Mouse (Mus musculus): ENCODE results near the gene Nkain4. TPM values are rescaled to one million over a fixed set of nuclear protein-coding genes. Genes with fewer than 3 reads are reported as not detected.

Nkain4 gene
- total RNA-seq (2022) = 1 to 10 TPM; 6.3 to 8.5 (median 6.8) TPM

DNA sequence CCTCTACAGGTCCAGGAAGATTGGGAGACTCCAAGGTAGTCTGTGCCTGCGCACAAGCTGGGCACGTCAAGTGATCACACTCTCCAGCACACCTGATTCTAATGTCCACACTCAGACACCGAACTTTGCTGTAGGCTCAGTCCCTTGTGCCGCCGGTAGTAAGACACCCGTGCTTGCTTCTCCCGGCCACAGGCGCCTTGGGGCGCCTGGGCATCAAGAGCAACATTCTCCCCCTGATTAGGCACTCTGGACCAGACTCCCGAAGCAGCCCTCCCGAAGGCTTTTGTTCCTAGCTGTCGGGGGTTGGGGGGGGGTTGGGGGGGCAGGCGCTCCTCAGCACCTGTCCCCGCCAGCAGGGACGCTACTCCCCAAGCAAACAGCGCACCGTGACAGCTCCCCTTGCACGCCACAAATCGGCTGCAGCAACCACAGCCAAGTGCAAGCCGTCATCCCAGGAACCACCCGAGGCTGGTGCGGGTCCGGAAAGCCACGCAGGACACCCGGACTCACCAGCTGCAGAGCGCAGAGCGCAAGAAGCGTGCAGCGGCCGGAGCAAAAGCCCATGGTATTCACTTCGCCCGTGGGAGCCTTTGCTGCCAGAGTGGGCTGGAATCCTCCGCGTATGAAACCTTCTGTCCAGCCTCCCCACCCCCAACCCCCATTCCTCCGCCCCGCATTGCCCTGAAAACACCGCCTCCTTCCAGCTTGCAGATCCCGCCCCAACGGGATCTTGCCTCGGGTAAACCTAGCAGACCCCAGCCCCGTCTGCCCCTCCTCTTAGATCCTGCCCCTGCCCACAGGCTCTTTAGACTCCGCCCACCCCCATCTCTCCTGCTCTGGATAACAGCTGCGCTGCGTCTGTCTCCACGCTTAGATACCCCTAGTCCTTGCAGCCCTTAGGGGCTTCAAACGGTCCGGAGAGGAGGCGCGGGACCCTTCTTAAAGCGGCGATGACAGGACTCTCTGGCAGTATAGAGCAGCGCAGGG lies at the start of gene Nkain4:
Gene Nkain4, minus strand, starts transcription at position 639 of the 987 bp plus-strand sequence.
- DNase-seq = no peak

GRCm38 (mm10) chr2:180996905-180997304 lies 42.4 kb upstream of the Nkain4 start:
- DNase-seq = no peak

DNA sequence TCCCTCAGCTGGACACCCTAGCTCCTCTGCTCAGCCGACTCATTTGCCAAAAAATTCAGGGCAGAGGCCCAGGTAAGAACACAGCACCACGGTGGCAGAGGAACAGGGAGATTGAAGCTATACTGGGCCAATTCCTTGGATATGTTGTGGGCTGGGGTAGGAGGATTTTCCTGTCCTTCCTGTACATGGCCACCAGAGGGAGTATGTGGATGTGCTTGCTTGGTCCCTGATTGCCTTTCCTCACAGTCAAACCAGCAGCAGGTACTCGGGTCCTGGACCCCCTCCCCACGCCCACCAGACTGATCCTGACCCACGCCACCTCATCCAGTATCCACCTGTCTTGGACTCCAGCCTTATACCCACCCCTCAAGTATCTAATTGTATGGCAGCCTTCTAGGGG lies 41.9 kb upstream of the Nkain4 start:
- DNase-seq = no peak

DNA sequence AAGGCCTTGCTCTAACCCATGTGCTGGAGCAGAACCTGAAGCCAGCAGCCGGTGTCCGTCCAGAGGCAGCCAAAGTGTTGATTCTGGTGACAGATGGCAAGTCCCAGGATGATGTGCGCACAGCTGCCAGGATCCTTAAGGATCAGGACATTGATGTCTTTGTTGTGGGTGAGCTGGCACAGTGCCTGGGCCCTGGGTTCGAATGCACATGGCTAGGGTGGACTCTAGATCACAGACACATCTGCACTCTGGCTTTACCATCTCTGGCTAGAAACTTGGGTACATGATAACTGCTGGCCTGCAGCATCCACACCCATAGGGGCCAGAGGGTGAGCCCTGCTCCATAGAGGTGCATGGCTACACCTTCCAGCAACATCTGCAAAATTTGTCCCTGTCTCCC lies 41.0 kb upstream of the Nkain4 start:
- no peak for DNase-seq

DNA sequence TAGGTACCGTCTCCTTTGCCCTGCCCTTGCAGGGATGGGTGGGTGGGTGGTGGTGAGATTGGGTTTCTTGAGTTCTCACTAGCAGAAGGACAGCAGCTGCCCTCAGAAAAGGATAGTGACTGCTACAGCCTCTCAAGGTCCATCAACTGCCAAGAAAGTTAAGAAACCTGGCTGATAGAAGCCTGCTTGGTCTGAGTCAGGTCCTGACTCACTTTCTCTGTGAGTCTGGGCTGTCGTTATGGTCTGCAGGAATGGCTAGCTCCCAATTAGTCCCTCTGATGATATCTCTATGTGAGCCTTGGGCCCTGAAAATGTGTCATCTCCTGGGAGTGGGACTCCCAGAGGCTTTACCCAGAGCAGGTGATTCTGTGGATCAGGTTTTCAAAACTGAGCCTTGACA lies 39.9 kb upstream of the Nkain4 start:
- DNase-seq = no peak

DNA sequence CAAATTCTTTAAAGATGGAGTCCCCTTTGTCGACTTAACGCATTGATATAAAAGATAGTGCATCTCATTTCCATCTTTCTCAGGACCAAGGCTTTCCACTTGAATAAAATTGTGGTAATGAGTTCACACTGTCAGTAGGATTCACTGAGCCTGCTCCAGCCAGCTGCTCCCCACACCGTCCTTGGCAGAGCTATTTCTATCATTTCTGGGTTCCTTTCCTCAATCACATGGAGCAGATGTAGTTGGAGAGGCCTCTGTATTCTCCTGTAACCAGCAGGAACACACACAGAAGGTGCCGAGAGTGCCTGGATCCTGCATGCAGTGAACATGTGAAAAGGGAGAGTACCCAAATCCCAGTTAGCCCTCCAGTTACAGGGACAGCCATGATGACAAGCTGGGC lies 35.8 kb upstream of the Nkain4 start:
- no peak for DNase-seq

GRCm38 (mm10) chr2:180988948-180989347 lies 34.4 kb upstream of the Nkain4 start:
- DNase-seq = no peak

DNA sequence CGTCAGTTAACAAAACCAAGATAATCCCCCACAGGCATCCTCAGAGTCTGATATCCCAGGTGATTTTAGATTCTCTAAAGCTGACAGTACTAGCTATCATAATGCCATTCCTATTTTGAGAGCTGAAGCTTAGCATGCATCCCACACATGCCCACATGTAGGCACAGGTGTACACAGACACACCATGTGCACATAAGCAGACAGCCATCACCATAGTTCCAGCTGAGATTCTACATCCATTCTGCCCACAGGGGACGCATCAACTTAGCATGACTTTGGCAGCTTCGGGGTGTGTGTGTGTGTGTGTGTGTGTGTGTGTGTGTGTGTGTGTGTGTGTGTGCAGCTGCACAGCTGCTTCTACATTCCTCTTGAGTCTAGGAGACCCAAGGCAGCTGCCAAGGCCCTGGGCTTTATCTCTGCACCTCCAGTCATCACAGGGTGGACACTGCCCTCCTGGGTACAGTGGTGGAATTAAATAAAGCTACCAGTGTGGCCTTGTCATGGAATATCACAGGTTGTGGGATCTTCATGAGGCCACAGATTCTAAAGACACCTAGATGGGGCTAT lies 33.9 kb upstream of the Nkain4 start:
- DNase-seq = no peak

DNA sequence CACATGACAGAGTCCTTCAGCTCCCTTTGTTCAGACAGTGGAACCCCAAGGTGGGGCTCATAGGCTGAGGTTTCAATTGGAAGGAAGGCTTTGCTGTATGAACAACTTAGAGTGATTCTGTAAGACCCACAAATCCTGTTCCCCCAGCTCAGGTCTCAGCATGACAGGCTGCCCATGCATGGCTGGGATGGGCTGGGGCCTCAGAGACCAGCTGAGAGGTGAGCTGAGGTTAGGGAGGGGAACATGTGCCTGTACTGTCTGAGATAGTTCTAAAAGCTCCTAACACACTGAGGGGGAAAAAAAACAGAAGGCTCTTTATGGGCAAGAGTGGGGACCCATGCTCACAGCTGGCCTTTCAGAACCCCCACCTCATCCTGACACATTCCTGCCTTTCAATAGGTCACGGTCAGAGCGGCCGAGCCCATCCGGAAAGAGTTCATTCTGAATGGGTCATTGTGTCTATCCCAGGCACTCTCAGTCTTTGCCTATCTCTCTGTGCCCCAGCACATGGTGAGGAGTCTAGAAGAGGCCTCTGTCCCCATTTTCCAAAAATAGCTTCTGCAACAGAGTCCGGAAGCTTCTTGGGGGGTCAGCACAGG lies 33.0 kb upstream of the Nkain4 start:
- DNase-seq = no peak

DNA sequence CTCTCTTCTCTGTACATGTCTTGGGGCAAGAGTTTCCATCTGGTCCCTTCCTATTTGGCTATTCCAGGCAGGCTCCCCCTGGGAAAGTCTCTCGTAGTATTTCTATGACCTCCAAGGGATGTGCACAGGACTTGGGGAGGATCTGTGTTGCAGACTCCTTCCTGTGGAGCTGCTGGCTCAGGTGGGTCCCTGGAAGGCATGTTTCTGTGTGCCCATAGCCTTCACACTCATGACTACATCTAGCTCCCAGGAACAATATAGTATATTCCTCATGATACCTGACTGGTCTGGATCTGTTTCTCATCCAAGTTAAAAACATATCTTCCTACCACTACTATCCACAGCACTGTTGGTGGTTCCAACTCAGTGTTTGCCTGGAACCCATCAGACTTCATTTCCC lies 32.5 kb upstream of the Nkain4 start:
- DNase-seq = no peak

GRCm38 (mm10) chr2:180986449-180986848 lies 31.9 kb upstream of the Nkain4 start, which contains the start of gene Col20a1:
Col20a1 (plus strand) TSS chr2:180986535.
- no peak for DNase-seq

GRCm38 (mm10) chr2:180985635-180986034 lies 31.1 kb upstream of the Nkain4 start:
- DNase-seq = no peak

DNA sequence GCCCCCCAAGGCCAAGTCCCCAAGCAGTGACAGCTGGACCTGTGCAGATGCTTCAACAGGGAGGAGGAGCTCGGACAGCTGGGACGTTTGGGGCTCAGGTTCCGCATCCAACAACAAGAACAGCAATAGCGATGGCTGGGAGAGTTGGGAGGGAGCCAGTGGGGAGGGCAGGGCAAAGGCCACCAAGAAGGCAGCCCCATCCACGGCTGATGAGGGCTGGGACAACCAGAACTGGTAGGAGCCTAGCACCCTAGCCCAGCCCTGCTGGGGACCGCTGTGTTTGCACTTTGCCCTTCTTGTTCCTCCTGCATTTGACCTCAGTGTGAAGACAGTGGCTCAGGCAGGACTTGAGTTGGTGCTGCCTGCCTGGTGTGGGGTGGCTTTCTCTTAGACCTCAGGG lies 26.6 kb upstream of the Nkain4 start:
- no peak for DNase-seq

DNA sequence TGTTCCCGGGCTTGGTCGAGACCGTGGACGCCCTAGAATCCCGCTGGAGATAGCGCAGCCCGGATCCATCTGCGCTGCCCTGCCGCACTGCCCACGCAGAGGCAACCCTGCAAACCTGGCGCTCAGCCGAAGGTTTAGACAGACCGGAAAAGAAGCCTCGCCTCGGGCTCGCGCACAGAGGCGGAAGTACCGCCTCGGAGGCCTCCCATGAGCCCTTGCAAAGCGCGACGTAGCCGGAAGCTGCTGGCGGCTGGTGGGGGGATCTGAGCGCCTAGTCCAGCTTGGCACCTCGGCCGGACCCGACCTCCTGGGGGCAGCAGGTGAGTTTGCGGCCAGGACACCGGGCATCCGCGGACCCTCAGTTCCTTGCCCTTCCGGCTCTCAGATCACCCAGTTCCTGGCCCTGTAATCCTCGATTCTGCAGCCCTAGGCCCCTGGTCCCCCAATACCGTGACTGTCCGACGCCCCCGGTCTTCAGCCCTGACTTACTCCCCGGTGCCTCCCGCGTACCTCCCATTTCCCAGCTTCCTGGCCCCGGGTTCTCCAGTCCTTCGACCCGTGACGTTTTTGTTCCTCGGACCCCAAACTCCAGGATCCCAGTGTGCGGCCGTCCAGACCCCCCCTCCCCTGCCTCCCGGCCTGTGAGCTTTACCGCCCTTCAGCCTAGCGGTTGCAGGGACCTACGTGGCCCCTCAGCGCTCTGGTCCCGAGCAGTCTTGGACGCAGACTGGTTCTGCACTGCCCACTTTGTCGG lies 12.7 kb upstream of the Nkain4 start, which contains the start of gene Arfgap1:
Gene Arfgap1, plus strand, starts transcription at position 216 of the 754 bp plus-strand sequence.
- peak; percentile 90 for DNase-seq

DNA sequence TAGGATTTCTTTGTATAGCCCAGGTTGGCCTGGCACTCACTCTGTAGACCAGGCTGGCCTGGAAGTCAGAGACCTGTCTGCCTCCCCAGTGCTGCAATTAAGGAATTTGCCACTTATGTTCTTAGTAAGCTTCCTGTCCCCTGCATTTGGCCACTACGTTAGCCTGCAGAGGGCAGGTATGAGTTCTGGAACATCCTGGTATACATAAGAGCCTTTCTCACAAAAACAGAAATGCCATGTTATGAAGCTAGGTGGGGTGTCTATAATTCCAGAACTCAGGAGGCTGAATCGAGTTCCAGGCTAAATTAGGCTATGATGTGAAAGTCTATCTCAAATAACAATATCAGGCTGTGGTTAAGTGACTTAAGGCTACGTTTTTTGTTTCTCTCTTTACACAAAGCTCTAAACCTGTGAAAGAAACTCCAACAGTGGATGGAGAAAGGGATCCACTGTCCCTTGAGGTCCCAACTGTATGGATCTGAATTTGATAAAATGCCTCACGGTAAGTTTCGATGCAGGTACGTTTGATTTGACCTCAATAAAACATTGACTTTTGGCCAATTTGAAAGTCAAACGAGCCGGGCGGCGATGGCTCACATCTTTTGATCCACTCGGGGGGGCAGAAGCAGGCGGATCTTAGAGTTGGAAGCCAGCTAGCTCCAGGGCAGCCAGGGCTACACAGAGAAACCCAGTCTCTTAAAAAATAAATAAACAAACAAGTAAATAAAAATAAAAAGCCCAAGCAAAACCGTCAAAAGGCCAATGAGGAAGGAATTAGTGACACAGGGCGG lies 11.8 kb upstream of the Nkain4 start:
- no peak for DNase-seq

DNA sequence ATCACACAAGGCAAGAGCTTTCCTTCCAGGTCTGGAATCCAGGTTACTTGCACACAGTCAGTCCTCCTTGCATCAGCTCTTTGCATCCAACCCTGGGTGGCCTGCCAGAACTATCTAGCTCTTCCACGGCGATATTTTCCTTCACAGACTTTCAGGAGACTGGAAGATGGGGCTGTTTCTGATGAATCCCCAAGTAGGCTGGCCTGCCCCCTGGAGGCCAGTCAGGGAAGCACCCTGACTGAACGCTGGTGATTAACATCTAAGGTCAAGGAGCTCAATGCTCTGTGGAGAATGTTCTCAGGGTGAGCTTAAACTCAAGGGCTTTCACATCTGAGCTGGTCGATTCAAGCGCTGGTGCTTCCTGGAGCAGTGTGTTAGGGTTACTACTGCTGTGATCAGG lies 9.5 kb upstream of the Nkain4 start:
- DNase-seq = peak; percentile 46

DNA sequence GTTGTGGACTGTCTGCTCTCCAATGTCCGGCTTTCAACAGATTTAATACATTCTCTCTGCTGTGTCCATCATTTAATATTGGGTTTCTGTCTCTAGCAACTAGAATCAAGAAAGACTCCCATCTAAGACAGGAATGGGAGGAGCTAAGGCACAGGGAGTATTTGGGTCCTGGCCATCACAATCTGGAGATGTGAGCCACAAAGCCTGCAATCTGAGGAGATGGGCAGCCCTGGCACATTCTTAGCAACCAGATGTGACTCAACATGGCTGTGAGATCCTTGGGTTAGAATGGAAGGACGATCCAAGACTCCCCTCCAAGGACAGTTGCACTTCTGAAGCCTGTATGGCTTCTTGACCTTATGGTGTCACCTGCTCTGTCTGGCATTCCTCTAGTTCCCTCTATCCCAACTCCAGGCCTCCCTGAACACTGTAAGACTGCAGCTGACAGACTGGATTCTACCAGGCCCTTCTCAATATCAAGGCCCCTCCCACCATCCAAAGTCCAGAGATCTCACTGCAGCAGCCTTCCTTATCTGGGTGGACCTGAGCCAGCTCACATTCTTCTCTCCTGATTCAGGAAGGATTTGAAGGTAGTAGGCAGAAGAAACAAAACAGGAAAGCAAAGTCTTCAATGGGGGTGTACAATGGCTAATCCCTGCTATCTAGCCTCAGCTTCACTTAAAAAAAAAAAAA lies 8.3 kb upstream of the Nkain4 start:
- DNase-seq = no peak

- DNase-seq = no peak
Measured at GRCm38 (mm10) chr2:180960187-180960586, 5.7 kb upstream of the Nkain4 start.

DNA sequence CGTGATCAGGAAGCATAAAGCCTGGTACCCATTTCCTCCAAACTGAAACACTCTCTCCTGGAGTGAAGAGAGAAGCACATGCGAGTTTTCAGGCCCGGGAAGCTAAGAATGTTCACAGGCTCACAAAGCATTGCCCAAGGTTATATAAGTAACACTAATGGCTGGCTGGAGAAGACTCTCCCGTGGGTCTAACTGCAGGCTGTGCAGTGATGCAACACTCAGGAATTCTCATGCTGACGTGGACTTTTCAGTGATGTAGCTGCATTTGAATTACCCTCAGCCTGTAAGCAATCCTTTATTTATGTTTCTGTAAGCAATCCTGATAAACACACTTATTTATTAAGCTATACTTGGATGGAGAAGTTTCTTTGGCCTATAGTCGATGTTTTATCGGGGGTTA lies 5.1 kb upstream of the Nkain4 start:
- no peak for DNase-seq

DNA sequence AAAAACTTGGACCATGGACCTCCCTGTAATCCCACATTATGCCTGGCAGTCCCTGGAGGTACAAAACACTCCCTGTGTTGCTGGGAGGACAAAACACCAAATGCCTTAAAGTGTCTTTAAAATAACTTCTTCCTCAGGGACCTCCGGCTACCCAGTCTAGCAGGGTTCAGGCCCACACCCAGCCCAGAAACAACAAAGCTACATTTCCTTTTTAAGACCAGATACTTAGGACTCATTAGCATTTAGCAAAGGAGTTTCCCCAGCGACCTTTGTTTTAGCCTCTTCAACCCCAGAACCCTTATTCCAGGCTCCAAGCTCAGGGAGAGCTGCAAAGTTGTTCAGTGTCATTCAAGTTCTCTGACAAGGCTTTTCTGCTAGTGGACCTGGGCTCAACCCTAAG lies 861 bp downstream of the Nkain4 start:
- DNase-seq = no peak

GRCm38 (mm10) chr2:180952731-180953171 lies 1.7 kb downstream of the Nkain4 start:
- no peak for DNase-seq

Measured in adrenal gland, adult 8-10 months (tissue).